Mouse (Mus musculus) cortical plate, adult 2 months (tissue): Measurements from ENCODE around the gene Cmtm5.

Experiments used
- CTCF ChIP-seq: fragments of 200-500 bp; IDR thresholded peaks from 2 replicates; pipeline ENCODE4 v1.5.1; 2011; ENCODE audit warnings: mild to moderate bottlenecking, control low read depth, low read length; ENCODE audit not compliant: insufficient read depth; ENCODE audit errors: extremely low read depth
- POLR2A ChIP-seq: fragments of 200-500 bp; IDR thresholded peaks from 2 replicates; pipeline ENCODE4 v1.6.1; 2011; ENCODE audit warnings: mild to moderate bottlenecking, low read length, control low read depth; ENCODE audit not compliant: insufficient read depth; ENCODE audit errors: extremely low read depth

DNA sequence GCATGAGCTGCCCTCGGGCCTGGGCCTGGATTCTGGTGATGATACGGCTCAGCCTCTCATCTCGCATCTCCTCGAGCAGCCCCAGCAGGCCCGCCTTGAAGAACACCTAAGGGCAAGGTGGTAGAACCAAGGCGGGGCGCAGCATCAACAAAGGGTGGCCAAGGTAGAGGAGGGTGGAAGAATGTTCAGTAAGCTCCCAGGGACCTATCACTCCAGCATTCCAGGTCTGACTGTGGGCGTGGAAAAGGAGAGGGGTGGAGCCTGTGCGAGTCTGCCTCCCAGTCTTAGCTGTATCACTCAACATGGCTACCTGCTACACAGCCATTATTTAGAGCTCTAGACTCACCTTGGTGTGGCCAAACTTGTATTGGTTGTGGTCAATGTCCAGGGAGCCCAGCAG is 20.5 kb downstream of the Cmtm5 start:
- no peak for TF ChIP-seq CTCF
- TF ChIP-seq POLR2A = no peak
